Mouse (Mus musculus): Measurements from ENCODE around the gene F11r. TPM values are rescaled to one million over a fixed set of nuclear protein-coding genes. Genes with fewer than 3 reads are reported as not detected.
"Not testable (repeated sequence)": the region's sequence is repeated elsewhere in the genome, so short reads cannot be mapped to it uniquely, and the experiment has no call there.

Gene F11r
- total RNA-seq, 2 experiments from 2014 or later: 5.5 to 7.2 TPM

DNA sequence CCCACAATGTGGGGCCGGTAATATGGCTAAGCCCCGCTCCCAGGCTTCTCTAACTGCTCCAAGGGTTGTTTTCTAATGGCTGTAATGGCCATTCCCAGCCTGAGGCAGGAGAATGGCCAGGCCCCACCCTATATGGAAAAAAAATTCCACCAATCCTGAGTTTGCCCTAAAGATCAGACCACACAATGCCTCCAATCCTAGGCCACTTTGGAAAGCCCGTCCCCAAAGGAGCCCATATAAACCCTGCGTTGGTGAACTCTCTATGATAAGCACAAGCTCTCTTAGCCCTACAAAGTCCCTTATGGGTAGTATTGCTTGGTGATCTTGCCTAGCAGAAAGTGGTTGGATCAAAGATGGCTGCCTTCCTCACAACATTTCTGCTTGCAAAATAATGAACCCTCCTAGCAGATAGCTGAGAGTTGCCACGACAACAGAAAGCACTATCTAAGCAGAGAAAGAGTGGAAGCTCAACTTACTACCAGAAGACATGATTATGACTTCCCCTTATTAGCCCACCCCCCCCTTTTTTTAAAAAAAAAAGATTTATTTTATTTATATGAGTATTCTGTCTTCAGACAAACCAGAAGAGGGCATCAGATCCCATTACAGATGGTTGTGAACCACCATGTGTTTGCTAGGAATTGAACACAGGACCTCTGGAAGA, 28.5 kb downstream of the F11r start:
- DNase-seq (ENCODE audit: low spot score in 2 of 2): no peak
- intact Hi-C loops (cut with DNase I): no loop called here

GRCm38 (mm10) chr1:171466565-171466964, 29.2 kb downstream of the F11r start:
- intact Hi-C loops (cut with DNase I): no loop called here

DNA sequence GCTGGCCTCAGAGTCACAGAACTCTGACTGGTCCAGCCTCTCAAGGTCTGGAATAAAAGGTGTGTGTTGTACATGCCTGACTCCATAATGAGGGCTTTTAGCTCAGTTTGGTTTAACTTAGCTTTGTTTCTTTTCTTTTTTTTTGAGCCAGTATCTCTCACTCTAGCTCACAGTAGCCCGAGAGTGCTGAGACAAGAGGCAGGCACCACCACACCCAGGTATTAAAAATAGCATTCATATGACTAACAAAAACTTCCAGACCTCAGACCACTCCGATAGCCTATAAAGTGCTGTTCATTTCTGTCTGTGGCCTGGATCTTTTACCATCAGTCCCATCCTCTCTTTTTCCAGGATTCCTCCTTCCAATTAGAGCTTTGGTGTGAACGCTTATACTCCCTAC, 32.3 kb downstream of the F11r start:
- no peak for DNase-seq (ENCODE audit: low spot score in 2 of 2)
- intact Hi-C loops (cut with DNase I): loop anchor here (1.0 kb wide), 1 partner anchor 97 kb away; no protein-coding TSS in a partner anchor

More at GRCm38 (mm10) chr1:171466565-171466964, 29.2 kb downstream of the F11r start:
- DNase-seq (ENCODE audit: low spot score in 2 of 2): no peak

- DNase-seq (ENCODE audit: low spot score in 2 of 2): peak; percentile 46 to 57
- intact Hi-C loops (cut with DNase I): loop anchor here (1.0 kb wide), 1 partner anchor 96 kb away; no protein-coding TSS in a partner anchor
Observed at GRCm38 (mm10) chr1:171470371-171470871, 33.1 kb downstream of the F11r start.

- intact Hi-C loops (cut with DNase I): loop anchor here (1.0 kb wide), 1 partner anchor 95 kb away; no protein-coding TSS in a partner anchor
- DNase-seq (ENCODE audit: low spot score in 2 of 2): no peak
Observed at GRCm38 (mm10) chr1:171470896-171471295, 33.6 kb downstream of the F11r start.

DNA sequence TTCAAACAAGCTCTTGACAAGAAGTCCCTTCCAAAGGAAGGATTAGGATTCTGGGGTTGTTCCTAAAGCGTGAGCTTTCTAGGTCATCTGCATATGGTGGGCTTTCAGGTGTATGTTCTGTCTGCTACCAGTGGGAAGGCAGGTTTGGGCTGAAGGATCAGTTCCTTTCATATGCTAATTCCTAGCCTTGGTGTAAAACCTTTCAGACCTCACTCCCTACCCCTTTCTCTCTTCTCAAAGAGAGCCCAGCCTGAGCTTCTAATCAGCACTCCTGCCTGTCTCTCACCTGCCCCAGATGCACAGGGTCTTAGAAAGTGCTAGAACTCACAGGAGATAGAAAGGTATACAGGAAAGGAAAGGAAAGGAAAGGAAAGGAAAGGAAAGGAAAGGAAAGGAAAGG, 34.1 kb downstream of the F11r start:
- intact Hi-C loops (cut with DNase I): no loop called here
- no peak for DNase-seq (ENCODE audit: low spot score in 2 of 2)

GRCm38 (mm10) chr1:171471941-171472340, 34.6 kb downstream of the F11r start:
- DNase-seq (ENCODE audit: low spot score in 2 of 2); intact Hi-C loops (cut with DNase I): not testable (repeated sequence)

GRCm38 (mm10) chr1:171473506-171473905, 36.2 kb downstream of the F11r start:
- DNase-seq (ENCODE audit: low spot score in 2 of 2): no peak
- intact Hi-C loops (cut with DNase I): no loop called here

GRCm38 (mm10) chr1:171473920-171474640, 36.7 kb downstream of the F11r start:
- intact Hi-C loops (cut with DNase I): no loop called here
- DNase-seq (ENCODE audit: low spot score in 2 of 2): peak in 1 of 2 experiments; percentile 63

GRCm38 (mm10) chr1:171477123-171477522, 39.8 kb downstream of the F11r start:
- DNase-seq (ENCODE audit: low spot score in 2 of 2): no peak
- intact Hi-C loops (cut with DNase I): loop anchor here (5.0 kb wide), 2 partner anchors 65 to 95 kb away; partner anchors contain the start of gene Usf1

GRCm38 (mm10) chr1:171477758-171478545, 40.6 kb downstream of the F11r start:
- intact Hi-C loops (cut with DNase I): loop anchor here (5.0 kb wide), 2 partner anchors 66 to 96 kb away; partner anchors contain the start of gene Usf1
- peak in 1 of 2 experiments; percentile 11 for DNase-seq (ENCODE audit: low spot score in 2 of 2)

DNA sequence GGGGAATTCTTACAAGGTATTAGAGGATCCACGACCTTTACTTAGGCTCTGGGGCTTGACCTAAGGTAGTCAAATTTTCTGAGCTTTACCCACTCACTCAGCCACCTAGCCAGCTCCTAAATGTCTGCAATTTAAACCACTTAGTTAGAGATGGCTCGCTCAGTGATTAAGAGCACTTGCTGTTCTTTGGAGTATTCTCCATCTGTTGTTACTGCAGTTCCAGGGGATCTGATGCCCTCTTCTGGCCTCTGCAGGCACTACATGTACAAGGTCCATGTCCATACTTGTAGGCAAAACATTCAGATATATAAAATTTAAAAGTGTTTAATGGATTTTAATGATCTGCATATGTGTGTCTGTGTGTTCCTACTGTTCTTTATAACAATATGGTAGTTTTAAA, 41.6 kb downstream of the F11r start:
- peak; percentile 78 to 83 for DNase-seq (ENCODE audit: low spot score in 2 of 2)
- intact Hi-C loops (cut with DNase I): loop anchor here (1.0 to 5.0 kb wide), 3 partner anchors 67 to 118 kb away; partner anchors contain the start of gene Usf1

DNA sequence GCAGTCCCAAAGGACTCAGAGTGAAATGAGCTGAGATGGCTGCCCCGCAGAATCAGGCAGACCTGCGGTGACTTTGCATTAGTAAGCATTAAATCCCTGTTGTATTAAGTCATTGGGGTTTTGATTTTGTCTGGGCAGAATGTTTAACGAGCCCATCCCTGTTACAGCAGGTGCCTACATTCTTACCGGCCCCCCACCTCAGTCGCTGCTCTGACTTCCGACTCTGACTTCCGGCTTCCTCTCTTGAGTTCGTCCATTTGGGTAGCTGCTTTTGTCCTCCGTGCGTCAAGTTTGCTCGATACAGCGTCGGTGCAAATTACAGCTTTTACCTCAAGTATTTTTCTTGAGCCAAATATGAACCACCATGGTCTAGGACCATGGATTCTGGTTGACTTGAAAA, 56.9 kb downstream of the F11r start:
- intact Hi-C loops (cut with DNase I): no loop called here
- DNase-seq (ENCODE audit: low spot score in 2 of 2): no peak

GRCm38 (mm10) chr1:171495371-171495770, 58.0 kb downstream of the F11r start:
- intact Hi-C loops (cut with DNase I): no loop called here
- DNase-seq (ENCODE audit: low spot score in 2 of 2): no peak

DNA sequence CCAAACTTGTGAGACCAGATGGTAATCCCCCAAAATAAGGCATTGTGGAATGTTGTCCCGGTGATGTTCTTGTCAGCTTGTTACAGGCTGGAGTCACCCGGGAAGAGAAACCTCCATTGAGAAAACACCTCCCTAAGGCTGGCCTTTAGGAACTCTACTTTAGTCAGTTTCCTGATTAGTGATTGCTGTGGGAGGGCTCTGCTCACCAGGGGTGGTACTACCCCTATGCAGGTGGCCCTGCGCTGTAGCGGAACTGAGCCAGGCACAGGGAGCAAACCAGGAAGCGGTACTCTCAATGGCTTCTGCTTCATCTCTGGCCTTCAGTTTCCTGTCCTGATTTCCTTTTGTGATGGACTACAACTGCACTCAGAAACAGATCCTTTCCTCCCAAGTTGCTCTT, 62.5 kb downstream of the F11r start:
- intact Hi-C loops (cut with DNase I): loop anchor here (5.0 kb wide), 1 partner anchor 67 kb away; no protein-coding TSS in a partner anchor
- no peak for DNase-seq (ENCODE audit: low spot score in 2 of 2)

DNA sequence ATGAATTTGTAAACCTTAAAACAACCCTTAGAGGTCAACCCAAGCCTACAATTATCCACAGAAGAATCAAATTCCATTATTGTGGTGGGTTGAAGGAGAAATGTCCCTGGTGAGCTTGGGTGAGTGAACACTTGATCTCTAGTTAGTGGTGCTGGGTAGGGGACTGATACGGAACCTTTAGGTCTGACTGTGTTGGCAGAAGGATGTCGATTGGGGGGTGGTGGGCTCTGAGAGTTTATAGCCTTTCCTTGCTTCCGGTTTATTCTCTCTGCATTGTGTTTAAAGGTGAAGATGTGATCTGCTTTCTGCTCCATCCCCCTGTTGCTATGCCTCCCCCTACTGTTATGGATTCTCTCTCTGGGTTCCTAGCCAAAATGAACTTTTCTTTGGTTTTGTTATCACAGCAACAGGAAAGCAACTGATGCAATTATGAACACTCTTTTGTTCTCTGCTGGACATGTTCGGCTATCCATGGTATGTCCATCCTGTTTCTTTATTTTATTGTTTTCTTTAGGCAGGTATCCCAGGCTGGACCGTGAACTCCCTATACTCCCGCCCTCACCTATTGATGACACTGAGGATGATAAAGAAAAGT, 63.8 kb downstream of the F11r start:
- no peak for DNase-seq (ENCODE audit: low spot score in 2 of 2)
- intact Hi-C loops (cut with DNase I): loop anchor here (5.0 kb wide), 1 partner anchor 66 kb away; no protein-coding TSS in a partner anchor

DNA sequence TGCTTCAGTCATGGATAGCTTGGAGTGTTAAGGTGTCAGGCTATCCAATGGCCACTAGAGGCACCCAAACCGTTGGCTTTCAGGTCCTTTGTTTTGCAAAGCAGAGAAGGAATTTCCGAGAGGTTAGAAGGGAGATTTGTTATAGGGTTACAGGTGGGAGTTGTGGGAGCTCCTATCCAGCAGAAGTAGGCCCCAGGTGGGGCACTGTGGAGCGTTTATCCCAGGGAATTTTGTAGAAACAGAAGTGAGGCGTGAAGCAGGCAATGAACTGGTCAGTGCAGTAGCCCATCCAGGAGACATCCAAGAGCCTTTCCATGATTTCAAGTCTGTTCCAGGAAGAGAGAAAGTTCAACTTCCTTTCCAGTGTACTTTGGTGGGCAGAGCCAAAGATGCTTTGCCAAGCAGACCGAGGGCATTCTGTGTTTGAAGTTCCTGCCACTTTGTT, 64.3 kb downstream of the F11r start:
- peak in 1 of 2 experiments; percentile 17 for DNase-seq (ENCODE audit: low spot score in 2 of 2)
- intact Hi-C loops (cut with DNase I): loop anchor here (5.0 kb wide), 1 partner anchor 66 kb away; no protein-coding TSS in a partner anchor

DNA sequence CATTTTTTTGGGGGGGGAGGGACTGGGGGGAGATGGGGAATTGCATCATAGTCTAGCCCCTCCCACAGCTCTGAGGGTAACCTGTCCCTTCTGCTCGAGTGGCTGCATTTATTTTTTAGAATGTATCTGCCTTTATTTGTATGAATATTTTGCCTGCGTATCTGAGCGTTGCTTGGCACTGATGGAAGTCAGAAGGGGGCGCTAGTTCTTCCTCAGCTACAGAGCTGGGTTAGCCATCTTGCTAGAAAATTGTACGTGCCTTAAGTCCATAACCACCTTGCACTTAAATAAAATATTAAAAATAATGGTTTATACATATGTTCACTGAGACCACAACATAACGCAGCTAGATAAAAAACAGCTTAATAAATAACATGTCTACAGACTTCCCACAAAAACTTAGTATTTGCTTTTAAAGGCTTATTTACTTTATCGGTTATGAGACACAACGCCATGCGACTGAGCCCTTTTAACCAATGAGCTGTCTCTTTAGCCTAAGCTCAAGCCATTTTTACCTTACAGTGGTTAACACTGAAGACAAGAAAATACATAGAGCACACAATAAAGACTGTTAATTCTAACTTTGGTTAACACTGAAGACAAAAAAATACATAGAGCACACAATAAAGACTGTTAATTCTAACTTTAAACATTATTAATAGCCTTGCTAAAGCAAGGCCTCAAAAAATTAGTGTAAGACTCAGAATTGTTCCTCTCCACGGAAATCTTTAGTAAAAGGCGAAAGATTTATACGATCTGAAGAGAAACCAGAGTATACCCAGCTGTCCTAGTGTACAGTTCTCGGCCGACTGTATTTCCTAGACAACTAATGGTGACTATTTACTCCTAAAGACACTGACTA, 65.3 kb downstream of the F11r start:
- intact Hi-C loops (cut with DNase I): loop anchor here (5.0 kb wide), 1 partner anchor 65 kb away; no protein-coding TSS in a partner anchor
- peak in 1 of 2 experiments; percentile 29 for DNase-seq (ENCODE audit: low spot score in 2 of 2)

Measured in left cerebral cortex, postnatal 25 days (tissue).